Mouse (Mus musculus): ENCODE measurements around the gene Galp.

- no peak for TF ChIP-seq POLR2A (IDR thresholded peaks at IDR 0.05; ENCODE audit: control insufficient read depth, extremely low read depth, insufficient read depth, low read length, poor library complexity)
- no peak for TF ChIP-seq CTCF (IDR thresholded peaks at IDR 0.05; ENCODE audit: borderline replicate concordance, control insufficient read depth, extremely low read depth, insufficient read depth, low read length, poor library complexity)
These were observed 60.5 kb downstream of the Galp start for GRCm38 (mm10) chr7:6257386-6257785.
